Mouse (Mus musculus) neutrophil, adult 5-6 weeks (primary cell): ENCODE results near the gene Znrf4. TPM values are rescaled to one million over a fixed set of nuclear protein-coding genes. Genes with fewer than 3 reads are reported as not detected.

ENCODE experiments used
- ATAC-seq: fragments of 151-379, 151-347 bp; 2 replicates; pipeline ENCODE4 v1.8.0; 2017; ENCODE audit warnings: mild to moderate bottlenecking, moderate TSS enrichment; ENCODE audit not compliant: insufficient number of reproducible peaks, poor library complexity, low FRiP score, severe bottlenecking; ENCODE audit errors: extremely low read depth
- total RNA-seq: library from RNA; stranded (forward); fragments of 200-1000 nt; gene quantifications from 2 replicates; pipeline ENCODE4 v1.2.3, GENCODE M21; 2017

The Znrf4 gene
- total RNA-seq: not detected in 2 replicates

DNA sequence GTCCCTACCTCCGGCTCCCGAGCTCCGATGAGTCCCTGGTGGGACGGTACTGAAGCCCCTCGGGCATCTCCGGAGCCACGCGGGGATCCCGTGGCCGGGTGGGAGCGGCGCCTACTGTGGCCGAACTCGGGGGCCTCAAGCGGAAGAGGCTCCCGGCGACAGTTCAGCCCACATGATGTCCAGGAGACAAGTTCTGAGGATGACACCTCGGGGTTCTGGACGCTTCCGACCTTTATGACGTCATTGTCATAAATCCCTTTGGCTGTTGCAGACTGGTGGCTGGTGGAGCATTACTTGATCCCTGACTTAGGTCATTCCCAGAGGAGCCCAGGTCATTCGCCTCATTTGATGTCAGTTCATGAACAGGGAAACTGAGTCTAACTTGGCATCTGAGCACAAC, at the start of gene Znrf4:
Znrf4 (minus strand) TSS at position 122 of the 400 bp plus-strand sequence.
- no peak for ATAC-seq

DNA sequence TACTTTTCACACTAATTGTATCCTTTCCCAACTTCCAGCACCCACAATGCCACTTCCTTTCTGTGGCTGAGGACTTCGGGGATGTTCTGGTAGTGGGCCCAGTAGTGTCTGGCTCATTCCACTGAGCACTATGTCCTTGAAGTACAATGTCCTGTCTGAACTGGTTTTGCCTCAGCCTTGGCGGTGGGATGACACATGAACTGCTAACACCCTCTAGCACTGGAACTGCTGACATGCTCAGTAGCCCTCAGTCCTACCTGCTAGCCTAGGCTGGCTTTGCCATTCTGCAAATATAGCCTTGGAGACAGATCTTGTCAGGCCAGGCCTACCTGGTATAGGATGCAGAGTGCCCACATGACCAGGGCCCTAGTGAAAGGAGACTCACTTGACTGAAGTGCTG, 49.6 kb upstream of the Znrf4 start:
- ATAC-seq: no peak

DNA sequence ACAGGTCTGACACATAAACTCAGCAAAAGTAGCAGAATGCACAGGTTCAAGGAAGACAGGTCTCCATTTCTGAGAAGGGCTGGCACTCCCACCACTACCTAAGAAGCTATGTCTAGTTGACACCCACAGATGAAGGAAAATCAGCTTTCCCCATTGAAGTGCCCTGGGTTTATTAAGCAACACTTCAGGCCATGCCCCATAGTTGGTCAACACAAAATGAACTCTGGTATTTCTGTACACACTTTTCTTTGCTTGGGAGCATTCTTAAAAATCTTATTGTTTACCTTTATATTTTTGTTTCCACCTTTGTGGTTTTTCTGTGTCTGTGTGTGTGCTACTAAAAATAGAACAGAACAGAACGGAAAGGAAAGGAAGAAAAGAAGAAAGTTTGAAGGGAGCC, 47.9 kb upstream of the Znrf4 start:
- ATAC-seq: no peak

DNA sequence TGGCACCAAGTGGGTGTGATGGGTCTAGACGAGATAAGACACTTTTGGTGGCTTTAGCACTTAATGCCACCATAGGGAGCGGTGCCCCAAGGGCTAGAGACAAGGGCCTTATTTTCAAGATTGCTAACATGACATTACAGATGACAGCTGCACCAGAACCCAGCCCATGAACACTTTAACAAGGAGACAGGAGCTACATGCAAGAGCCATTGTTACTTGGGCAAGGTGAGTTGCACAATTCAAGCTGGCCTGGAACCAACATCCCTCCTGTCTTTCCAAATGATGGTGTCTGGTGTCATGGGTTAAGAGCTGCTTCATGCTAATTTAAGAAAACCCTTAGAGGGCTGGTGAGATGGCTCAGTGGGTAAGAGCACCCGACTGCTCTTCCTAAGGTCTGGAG, 47.2 kb upstream of the Znrf4 start:
- ATAC-seq: no peak

DNA sequence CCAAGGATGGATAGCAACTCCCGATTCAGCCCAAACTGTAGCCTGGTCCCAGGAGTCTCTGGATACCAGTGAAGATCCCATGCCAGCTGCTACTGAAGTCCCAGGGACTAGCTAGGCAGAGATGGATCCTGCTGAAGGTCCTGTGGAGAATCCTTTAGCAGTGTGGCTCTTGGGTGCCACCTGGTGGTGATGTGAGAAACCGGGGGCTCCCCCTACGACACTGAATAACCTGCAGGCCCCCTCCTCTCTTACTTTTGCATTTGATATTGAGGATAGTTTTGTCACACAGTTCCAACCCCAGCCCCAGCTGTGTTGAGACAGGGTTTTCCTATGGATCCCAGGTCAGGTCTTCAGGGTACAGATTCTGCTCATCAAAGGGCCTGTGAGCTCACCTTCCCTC, 46.2 kb upstream of the Znrf4 start:
- no peak for ATAC-seq

DNA sequence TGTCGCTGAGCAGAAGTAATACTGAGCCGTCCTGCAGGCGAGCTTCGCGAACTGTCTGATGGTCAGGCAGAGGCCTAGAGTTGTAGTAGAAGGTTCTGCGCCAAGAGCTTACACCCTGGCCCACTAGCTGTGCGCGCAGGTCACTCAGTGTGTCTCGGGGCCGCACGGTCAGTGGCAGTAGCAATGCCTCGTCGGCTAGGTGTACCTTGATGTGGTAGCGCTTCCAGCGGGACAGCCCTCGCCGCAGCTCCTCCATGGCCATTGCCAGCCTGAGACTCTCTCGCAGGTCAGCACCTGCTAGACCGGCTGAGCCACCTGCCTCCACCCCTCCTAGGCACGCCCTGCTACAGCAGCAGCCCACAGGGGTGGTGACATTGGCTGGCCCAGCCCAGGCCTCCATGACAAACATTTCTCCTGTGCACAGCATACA, 41.9 kb upstream of the Znrf4 start, which contains the start of gene Gm20219:
Gm20219 (minus strand) TSS at position 266 of the 430 bp plus-strand sequence.
- no peak for ATAC-seq

DNA sequence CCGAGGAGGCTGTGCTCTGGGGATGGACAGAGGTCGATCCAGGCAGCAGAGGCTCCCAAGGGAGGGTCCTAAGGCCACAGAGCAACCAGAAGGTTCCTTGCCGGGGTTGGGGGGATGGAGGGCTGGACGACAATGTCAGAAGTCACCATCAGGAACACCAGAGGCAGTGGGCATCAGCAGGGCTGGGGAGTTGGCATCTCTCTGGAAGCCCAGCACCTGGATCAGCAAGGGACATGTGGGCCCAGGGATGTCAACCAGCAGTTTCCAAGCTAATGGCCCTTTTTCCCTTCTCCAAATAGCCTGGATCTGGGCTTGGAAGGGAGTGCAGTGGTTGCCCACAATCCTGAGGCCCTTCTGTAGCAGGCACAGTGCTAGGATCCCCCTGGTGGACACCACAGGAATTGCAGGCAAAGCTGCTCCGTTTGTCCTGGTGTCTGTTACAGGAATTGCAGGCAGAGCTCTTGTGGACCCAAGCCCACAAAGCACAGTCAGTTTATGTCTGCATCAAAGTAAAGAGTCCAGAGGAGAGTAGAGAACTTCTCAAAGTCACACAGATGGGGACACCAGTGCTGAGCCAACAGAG, 40.6 kb upstream of the Znrf4 start:
- peak; percentile 81 for ATAC-seq

DNA sequence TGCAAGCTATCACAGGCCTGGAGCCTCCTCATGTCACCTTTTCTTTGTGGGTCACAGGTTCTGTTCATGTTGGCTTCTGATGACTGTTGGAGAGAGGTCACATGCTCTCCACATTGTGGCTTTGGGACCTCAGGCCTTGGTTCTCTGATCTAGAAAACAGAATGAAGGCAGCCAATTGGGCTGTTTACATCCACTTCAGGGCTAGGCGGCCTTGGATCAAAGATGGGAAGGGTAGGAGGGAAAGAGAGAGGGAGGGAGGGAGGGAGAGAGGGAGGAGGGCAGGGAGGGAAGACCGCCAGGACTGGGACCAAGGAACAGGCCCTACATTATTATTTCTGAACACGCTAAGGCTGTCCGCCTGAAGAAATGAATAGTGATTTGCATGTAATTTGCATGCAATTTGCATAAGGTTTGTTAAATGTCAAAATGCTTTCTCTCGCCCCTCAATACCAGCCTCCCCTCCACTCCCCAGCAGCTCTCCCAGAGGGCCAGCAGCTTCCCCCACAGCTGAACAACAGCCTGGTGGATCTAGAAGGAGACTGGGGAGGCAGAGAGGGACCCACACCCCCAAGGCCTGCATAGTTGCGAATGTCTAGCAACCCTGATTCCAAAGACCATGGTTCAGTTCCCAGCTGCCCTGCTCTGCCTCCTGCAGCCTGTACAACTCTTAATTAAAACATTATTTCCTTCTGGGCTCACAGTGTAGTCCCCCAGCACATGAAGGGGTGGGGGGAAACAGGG, 39.8 kb upstream of the Znrf4 start:
- no peak for ATAC-seq

DNA sequence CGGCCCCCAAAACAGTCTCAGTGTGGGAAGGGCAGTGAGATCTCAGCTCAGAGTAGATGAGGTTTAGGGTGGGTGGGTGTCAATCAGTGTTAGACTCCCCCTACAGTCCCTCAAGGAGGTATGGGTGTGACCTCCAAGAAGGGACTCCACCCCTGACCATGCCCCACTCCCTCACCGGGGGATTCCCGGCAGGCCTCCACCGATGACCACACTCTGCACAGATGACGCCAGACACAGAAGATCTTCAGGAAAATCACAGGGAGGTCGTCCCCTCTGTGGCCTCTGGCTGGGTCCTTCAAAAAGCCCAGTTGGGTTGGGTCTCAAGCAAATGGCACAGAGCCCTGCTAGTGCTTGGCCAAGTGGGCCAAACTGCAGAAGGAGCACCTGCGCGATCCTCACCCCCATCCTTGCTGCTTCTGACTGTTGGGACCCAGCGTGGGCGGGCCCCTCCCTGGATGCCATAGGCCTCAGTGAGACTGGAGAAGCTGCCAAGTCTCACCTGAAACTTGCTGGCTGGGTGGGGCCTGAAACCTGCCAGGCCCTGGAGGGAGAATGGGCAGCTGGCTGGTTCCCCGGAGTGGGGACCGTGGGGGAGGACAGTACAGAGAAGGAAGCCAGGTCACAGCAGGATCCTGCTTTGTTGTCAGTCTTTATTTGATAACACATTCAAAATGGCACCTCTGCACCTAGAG, 38.7 kb upstream of the Znrf4 start:
- ATAC-seq: no peak

DNA sequence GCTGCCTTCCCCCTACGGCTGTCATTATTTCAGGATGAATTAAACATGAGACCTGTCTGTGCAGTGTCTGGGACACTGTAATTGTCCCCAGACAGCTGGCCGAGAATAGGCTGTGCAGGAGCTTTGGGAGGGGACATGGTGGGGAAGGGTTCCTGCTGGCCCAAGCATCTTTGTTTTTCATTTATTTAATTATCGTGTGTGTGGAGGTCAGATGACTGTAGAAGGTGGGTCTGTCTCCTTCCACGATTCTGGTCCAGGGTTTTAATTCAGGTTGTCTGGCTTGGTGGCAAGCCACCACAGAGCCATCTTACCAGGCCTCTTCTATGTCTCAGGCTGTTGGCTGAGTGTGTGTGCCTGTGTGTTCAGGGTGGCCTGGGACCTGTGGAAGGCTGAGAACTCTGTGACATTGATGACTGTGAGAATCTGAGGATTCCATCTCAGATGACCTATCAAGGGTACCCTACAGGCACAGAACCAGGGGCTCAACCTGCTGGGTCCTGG, 36.4 kb upstream of the Znrf4 start:
- ATAC-seq: no peak

DNA sequence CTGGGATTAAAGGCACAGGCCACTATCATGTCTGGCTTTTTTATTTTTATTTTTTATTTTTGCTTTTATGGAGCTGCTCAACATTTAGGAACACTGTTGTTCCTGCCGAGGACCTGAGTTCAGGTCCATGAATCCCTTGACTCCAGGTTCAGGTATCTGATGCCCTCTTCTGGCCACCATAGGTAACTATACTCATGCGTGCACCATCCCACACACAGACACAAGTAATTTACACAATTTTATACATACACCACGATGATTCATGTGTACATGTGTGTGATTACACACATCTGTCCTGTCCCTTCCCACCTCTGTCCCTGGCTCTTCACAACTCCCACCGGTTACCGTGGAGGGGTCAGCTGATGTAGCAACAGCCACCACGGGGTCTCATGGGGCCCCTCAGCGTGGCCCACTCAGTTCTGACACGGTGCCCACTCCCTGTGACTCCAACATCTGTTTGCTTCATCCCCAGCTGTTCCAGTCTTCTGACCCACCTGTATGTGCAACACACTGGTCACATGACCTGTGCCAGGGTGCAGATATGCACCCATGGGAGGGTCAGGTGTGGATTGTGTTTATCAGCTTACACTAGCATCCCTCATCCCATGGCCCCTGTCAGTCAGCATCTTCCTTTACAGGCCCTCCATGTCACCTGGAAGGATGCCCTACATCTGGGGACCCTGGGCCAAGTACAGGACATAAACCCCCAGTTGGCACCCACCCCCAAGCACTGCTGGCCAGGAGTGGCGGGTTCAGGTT, 35.8 kb upstream of the Znrf4 start:
- no peak for ATAC-seq

DNA sequence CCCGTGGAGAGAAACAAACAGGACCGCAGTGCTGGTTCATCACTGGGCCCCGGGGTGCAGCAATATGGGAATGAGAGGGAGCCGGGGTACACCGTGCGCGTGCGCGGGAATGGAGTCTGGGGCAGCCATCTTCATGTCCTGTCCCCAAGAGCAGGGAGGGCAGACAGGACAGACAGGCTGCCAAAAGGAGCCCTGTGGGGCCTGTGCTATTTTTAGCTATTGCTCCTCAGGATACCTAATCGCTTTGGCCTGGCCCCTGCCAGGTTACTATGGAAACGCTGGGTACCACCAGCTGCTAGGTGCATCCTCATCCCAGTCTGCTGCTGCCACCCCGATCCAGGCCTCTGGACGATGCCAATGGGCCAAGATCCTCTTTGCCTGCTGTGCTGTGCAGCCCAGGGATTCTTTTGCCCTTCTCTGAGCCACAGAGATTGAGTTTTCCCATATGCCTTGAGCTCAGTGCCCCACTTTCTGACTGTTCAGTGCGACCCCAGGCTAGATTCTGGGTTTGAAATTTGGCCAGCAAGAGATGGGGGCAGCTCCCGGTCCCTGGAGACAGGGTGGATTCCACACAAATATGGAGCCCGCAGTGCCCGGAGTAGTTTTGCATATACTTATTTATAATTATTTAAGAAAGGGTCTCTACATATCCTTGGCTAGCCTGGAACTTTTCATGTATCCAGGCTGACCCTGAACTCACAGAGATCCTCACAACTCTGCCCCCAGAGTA, 35.0 kb upstream of the Znrf4 start:
- ATAC-seq: no peak

DNA sequence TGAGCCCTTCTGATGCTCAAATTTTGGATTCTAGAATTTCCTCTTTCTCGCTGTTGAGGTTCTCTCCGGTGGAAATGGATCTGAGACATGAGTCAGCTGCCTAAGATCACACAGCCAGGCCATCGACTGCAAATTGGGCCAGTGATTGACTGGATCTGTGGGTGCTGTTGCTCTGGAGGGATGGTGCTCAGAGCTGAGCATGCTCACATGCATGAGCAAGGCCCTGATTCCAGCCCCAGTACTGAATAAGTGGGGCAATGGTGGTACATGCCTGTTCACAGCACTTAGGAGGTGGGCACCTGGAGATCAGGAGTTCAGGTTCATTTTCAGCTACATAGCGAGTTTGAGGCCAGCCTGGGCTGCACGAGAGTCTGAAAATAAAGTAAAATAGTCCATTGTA, 34.3 kb upstream of the Znrf4 start:
- ATAC-seq: no peak

DNA sequence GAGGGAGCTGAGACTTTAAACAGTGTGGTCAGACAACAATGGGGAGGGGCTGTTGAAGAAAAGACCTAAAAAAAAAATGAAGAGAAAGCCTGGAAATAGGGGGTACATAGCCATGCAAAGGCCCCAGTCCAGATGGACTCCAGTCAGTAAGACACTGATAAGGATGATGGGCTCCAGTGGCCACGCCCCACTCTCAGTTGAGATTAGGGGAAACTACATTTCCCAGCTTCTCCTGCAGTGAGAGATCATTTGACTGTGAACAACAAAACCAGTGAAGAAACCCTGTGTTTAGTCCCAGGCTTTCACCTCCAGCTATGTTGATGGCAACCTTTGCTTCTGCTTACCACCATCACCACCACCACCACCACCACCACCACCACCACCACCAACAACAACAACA, 33.7 kb upstream of the Znrf4 start:
- no peak for ATAC-seq

DNA sequence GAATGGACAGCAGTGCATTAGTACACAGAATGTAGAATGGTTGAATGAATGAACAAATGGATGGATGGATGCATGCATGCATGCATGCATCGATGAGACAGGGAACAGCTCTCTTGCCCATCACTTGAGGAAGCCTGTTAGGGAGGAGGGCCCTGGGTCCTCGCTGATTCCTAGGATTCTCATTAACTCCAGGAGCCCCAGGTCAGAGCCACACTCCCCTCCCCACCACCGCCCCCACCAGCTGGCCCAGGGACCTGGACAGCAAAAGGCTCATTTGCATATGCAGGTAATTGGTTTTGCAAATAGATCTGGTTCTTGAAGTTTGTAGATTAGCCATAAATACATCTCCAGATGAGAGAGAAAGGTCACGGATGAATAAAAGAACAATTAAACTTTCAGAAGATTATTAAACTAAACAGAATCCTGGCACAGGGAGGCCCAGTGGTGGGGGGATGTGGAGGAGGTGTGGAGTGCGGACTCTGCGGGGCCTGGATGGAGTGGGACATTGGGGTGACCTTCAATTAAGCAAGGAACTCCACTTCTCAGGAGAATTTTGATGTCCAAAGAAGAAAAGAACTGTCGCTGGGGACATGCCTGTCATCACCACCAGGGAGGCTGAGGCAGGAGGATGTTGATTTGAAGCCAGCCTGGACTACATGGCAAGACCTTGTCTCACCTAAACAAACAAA, 32.6 kb upstream of the Znrf4 start:
- ATAC-seq: no peak

DNA sequence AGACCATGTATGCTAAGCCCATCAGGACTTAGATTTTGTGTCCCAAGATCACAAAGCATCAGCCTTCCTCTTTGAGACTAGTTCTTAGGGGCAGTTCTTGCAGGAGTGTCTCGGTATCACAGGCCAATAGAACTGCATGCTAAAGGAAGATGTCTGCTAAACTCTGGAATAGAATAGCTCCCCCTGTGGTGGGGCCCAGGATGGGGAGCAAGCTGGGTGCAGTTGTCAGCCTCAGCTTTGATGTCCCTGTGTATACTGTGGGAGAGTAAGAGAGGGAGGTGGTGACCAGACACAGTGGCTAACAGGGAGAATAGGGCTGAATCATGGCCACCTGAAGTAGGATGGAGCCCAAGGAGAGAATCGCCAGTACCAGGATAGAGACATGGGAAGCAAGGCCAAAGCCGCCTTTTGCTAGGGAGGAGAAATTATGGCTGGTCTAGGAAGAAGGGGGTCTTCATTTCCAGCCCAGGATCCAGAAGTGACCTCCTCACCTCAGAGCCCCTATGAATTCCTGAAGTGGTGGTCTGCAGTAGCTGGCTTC, 31.5 kb upstream of the Znrf4 start:
- ATAC-seq: no peak

DNA sequence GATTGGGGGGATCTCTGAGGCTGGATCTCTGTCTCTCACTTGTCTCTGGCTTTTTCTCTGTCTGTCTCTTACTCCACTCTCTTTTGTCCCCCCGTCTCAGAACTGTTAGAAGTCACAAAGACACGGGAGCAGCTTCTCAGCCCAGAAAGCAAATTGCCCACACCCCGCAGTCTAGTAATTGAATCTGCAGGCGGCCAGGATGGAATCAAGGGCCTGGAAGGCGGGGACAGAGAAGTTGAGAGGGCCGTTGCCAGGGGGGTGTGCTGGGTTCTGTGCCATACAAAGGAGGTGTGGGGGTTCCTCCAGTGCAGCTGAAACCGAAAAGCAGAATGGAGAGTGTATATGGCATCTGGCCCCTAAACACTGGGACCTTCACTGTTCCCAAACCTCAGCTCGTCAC, 30.5 kb upstream of the Znrf4 start:
- ATAC-seq: no peak

DNA sequence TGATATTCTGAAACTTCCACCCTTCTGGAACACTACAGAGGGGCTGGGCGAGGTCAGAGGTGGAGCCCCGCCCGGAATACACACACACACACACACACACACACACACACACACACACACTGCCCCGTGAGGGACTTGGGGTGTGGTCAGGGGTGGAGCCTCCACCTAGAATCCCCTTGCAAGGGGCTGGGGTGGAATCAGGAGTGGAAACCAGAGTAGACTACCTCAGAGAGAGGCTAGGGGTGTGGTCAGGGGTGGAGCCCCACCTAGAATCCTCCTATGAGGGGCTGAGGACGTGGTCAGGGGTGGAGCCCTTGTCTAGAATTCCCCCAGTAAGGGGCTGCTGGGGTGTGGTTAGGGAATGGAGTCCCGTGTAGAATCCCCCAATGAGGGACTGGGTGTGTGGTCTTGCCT, 28.3 kb upstream of the Znrf4 start:
- no peak for ATAC-seq
